Comparison of ENCODE assay signal across 10 mouse cellular contexts in genomic region chr5:113135513-113135912, GRCm38 (mm10). TPM values are rescaled to one million over a fixed set of nuclear protein-coding genes. Genes with fewer than 3 reads are reported as not detected.
DNase-seq lines count a peak whose midpoint lies in the region; ATAC-seq lines count a peak whose summit lies in the region.
"Had no signal": no experiment of that assay in that cellular context is flagged by ENCODE, and none has a peak within 500 bp of the region (broad histone marks: within the 10 kb centered on the region; RNA-seq: fewer than 3 reads in every experiment).

No protein-coding gene starts in this region.

- 31% methylated on average over 10 of the region's 10 CpGs for WGBS in midbrain, embryonic 12.5 days
- 33% methylated on average over 10 of the region's 10 CpGs for whole genome bisulfite sequencing in midbrain, embryonic 13.5 days
- WGBS in limb, embryonic 13.5 days, result 29% methylated on average over 10 of the region's 10 CpGs
- WGBS in stomach, embryonic 16.5 days, result 18% methylated on average over 10 of the region's 10 CpGs

- no peak overlapping the region for H3K9ac ChIP-seq in midbrain, embryonic 12.5 days (replicated peaks)
- H3K9ac ChIP-seq in midbrain, embryonic 13.5 days (replicated peaks), result no peak overlapping the region
- peak overlapping the region; percentile 35 for H3K9ac ChIP-seq in limb, embryonic 13.5 days
- H3K9ac ChIP-seq in stomach, embryonic 16.5 days (ENCODE audit: low read length), result peak overlapping the region; percentile 79

- H3K9me3 ChIP-seq in midbrain, embryonic 12.5 days, result 0 out of 2 replicates have a peak, but pooled peaks cover 3% of the 10 kb centered on the region
- H3K9me3 ChIP-seq in midbrain, embryonic 13.5 days, result no peaks in the 10 kb centered on the region
- peaks cover 2% of the 10 kb centered on the region; the same call in 1 of the 2 replicates for H3K9me3 ChIP-seq in limb, embryonic 13.5 days
- 0 out of 2 replicates have a peak, but pooled peaks cover under 1% of the 10 kb centered on the region for H3K9me3 ChIP-seq in stomach, embryonic 16.5 days (replicated peaks; ENCODE audit: control insufficient read depth, low read length)

- no peaks in the 10 kb centered on the region for H3K36me3 ChIP-seq in midbrain, embryonic 12.5 days
- no peaks in the 10 kb centered on the region for H3K36me3 ChIP-seq in midbrain, embryonic 13.5 days
- no peaks in the 10 kb centered on the region for H3K36me3 ChIP-seq in limb, embryonic 13.5 days
- H3K36me3 ChIP-seq in stomach, embryonic 16.5 days (ENCODE audit: control insufficient read depth, insufficient read depth, low read length), result no peaks in the 10 kb centered on the region

- intact Hi-C loops in heart, postnatal 25 days (cut with DNase I), result no loop called here

- H3K4me1 ChIP-seq in midbrain, embryonic 12.5 days, result peaks cover 55% of the 10 kb centered on the region
- peaks cover 49% of the 10 kb centered on the region for H3K4me1 ChIP-seq in midbrain, embryonic 13.5 days (replicated peaks)
- peaks cover 45% of the 10 kb centered on the region for H3K4me1 ChIP-seq in limb, embryonic 13.5 days
- H3K4me1 ChIP-seq in stomach, embryonic 16.5 days (ENCODE audit: control insufficient read depth, insufficient read depth, low read length), result peaks cover 24% of the 10 kb centered on the region

- ATAC-seq in midbrain, embryonic 12.5 days (ENCODE audit: low FRiP score, low read depth), result no peak
- no peak for ATAC-seq in midbrain, embryonic 13.5 days
- no peak for ATAC-seq in limb, embryonic 13.5 days (ENCODE audit: low FRiP score, low read depth)
- ATAC-seq in stomach, embryonic 16.5 days (ENCODE audit: insufficient read depth, low FRiP score), result peak; percentile 13; the same call in 1 of the 2 replicates
- ATAC-seq: Patski had no signal

- 0 out of 2 replicates have a peak overlapping the region, but pooled peaks have one; percentile 8 for H3K4me2 ChIP-seq in midbrain, embryonic 12.5 days (replicated peaks)
- H3K4me2 ChIP-seq in midbrain, embryonic 13.5 days (replicated peaks), result no peak overlapping the region
- peak overlapping the region; percentile 92 for H3K4me2 ChIP-seq in limb, embryonic 13.5 days (replicated peaks)
- peak overlapping the region; percentile 88 for H3K4me2 ChIP-seq in stomach, embryonic 16.5 days (ENCODE audit: low read depth, low read length)

- H3K4me3 ChIP-seq in midbrain, embryonic 12.5 days, result no peak overlapping the region
- H3K4me3 ChIP-seq in midbrain, embryonic 13.5 days (replicated peaks), result no peak overlapping the region
- peak overlapping the region; percentile 49 for H3K4me3 ChIP-seq in limb, embryonic 13.5 days
- H3K4me3 ChIP-seq in stomach, embryonic 16.5 days (replicated peaks; ENCODE audit: low read length), result peak overlapping the region; percentile 54

- H3K27me3 ChIP-seq in midbrain, embryonic 12.5 days, result peaks cover 44% of the 10 kb centered on the region
- peaks cover 31% of the 10 kb centered on the region for H3K27me3 ChIP-seq in midbrain, embryonic 13.5 days
- peaks cover 39% of the 10 kb centered on the region for H3K27me3 ChIP-seq in limb, embryonic 13.5 days
- H3K27me3 ChIP-seq in stomach, embryonic 16.5 days (ENCODE audit: control insufficient read depth, insufficient read depth, low read length), result peaks cover 7% of the 10 kb centered on the region; the same call in 1 of the 2 replicates
- H3K27me3 ChIP-seq: Patski had no signal

- no peak overlapping the region for H3K27ac ChIP-seq in midbrain, embryonic 12.5 days (replicated peaks)
- no peak overlapping the region for H3K27ac ChIP-seq in midbrain, embryonic 13.5 days
- H3K27ac ChIP-seq in limb, embryonic 13.5 days, result no peak overlapping the region; the same call in 1 of the 2 replicates
- H3K27ac ChIP-seq in stomach, embryonic 16.5 days (ENCODE audit: low read length), result peak overlapping the region; percentile 95

- DNase-seq in heart, adult 18-20 months, result peak; percentile 47 to 53
- no peak for DNase-seq in heart, postnatal 25 days (ENCODE audit: low spot score)
- no peak for DNase-seq in layer of hippocampus, adult 9-10 months (ENCODE audit: low spot score)
- DNase-seq in embryo, embryonic 10.5 days (ENCODE audit: low spot score), result no peak
- DNase-seq: kidney, postnatal 14 days had no signal

RNA-seq across cellular contexts. Expression of gene Crybb3, which starts 54.1 kb away (rescaled TPM):
- under 1 TPM; 0.23 to 0.55 TPM for total RNA-seq in heart, adult 18-20 months (2021)
- 1 to 10 TPM; 1.3 to 2.0 TPM for total RNA-seq in heart, postnatal 25 days (2021)
- 0.24 TPM in 1 of 2 replicates, not detected in the other for polyA plus RNA-seq in midbrain, embryonic 12.5 days (2016; fragmentation: Nextera tagmentation; extraction: Ambion mirVana)
- 0.27 and 0.42 TPM in 2 replicates for polyA plus RNA-seq in midbrain, embryonic 13.5 days (2015; fragmentation: Nextera tagmentation; extraction: Ambion mirVana)
- polyA plus RNA-seq in limb, embryonic 13.5 days (2015; fragmentation: Nextera tagmentation; extraction: Ambion mirVana), result 0.89 and 1.6 TPM in 2 replicates
- polyA plus RNA-seq in stomach, embryonic 16.5 days (2015; fragmentation: Nextera tagmentation; extraction: Ambion mirVana), result 0.85 and 1.2 TPM in 2 replicates

Comparison
In these comparisons a context has a peak if more than half of its experiments do, and no peak if none do; other contexts are left out.
1. DNase-seq: peak in heart, adult 18-20 months (2 of 2); none in heart, postnatal 25 days (single experiment), layer of hippocampus, adult 9-10 months (single experiment) and embryo, embryonic 10.5 days (single experiment).
2. H3K4me3 ChIP-seq: peak in limb, embryonic 13.5 days (single experiment) and stomach, embryonic 16.5 days (single experiment); none in midbrain, embryonic 12.5 days (single experiment) and midbrain, embryonic 13.5 days (single experiment).
3. H3K9ac ChIP-seq: peak in limb, embryonic 13.5 days (single experiment) and stomach, embryonic 16.5 days (single experiment); none in midbrain, embryonic 12.5 days (single experiment) and midbrain, embryonic 13.5 days (single experiment).